Mouse (Mus musculus): ENCODE measurements at regions not wholly inside any gene's neighbourhood (a gene's known extent, or its start where the extent isn't known, plus 50 kb on each side); places are given as distances from the start of the nearest gene placed in this dataset.
"Not testable (repeated sequence)": the region's sequence is repeated elsewhere in the genome, so short reads cannot be mapped to it uniquely, and the experiment has no call there.

- Histone ChIP-seq H3K27ac (ENCODE audit: low read depth, low read length) (no peak overlapping the region), H3K36me3 (ENCODE audit: control insufficient read depth, insufficient read depth, low read length) (no peaks in the 10 kb centered on the region), H3K4me3 (ENCODE audit: low read depth, low read length) (no peak overlapping the region), H3K9ac (ENCODE audit: low read length) (no peak overlapping the region), H3K4me2 (no peak overlapping the region), H3K4me1 (ENCODE audit: control insufficient read depth, insufficient read depth, low read length) (no peaks in the 10 kb centered on the region), H3K27me3 (ENCODE audit: control insufficient read depth, insufficient read depth, low read length) (no peaks in the 10 kb centered on the region), H3K9me3 (ENCODE audit: control insufficient read depth, low read length) (no peaks in the 10 kb centered on the region)
- WGBS: 88% methylated on average over 3 of the region's 3 CpGs
- peak; percentile 62 for DNase-seq (ENCODE audit: low spot score, missing footprints)
- ATAC-seq (ENCODE audit: low FRiP score): no peak
Observed at GRCm38 (mm10) chr13:87325553-87325952, 1278.8 kb upstream of the Cox7c start.

DNA sequence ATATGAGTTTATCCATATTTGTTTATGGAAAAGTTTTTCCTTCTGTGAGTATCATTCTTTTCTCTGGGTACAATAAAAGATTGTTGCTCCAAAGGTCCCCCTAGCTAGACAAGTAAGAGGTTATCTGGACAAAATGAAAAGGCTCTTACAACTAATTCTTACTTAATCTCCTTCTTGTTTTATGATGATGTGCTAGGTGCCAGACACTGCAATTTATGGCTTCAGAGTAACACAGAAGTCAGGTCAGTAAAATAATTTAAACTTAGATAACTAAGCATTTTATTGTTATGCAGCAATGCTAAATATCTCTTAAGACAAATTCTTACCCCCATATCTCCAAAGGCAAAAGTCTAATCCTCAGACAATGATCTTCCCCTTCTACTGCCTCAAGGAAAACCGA lies 1276.8 kb upstream of the Cox7c start:
- no peak overlapping the region for H3K4me3 ChIP-seq (ENCODE audit: low read depth, low read length)
- ATAC-seq (ENCODE audit: low FRiP score): no peak
- H3K27ac ChIP-seq (ENCODE audit: low read depth, low read length): no peak overlapping the region
- H3K4me2 ChIP-seq: no peak overlapping the region
- no peaks in the 10 kb centered on the region for H3K4me1 ChIP-seq (ENCODE audit: control insufficient read depth, insufficient read depth, low read length)
- peak; percentile 49 for DNase-seq (ENCODE audit: low spot score, missing footprints)
- no peak overlapping the region for H3K9ac ChIP-seq (ENCODE audit: low read length)
- WGBS: 60% methylated on average over 1 of the region's 1 CpGs
- H3K36me3 ChIP-seq (ENCODE audit: control insufficient read depth, insufficient read depth, low read length): no peaks in the 10 kb centered on the region
- H3K9me3 ChIP-seq (ENCODE audit: control insufficient read depth, low read length): no peaks in the 10 kb centered on the region
- no peaks in the 10 kb centered on the region for H3K27me3 ChIP-seq (ENCODE audit: control insufficient read depth, insufficient read depth, low read length)

- H3K27me3 ChIP-seq (ENCODE audit: control insufficient read depth, insufficient read depth, low read length); H3K9me3 ChIP-seq (ENCODE audit: control insufficient read depth, low read length); H3K36me3 ChIP-seq (ENCODE audit: control insufficient read depth, insufficient read depth, low read length); H3K27ac ChIP-seq (ENCODE audit: low read depth, low read length); H3K4me1 ChIP-seq (ENCODE audit: control insufficient read depth, insufficient read depth, low read length); H3K9ac ChIP-seq (ENCODE audit: low read length); H3K4me3 ChIP-seq (ENCODE audit: low read depth, low read length); ATAC-seq (ENCODE audit: low FRiP score); H3K4me2 ChIP-seq: not testable (repeated sequence)
- DNase-seq (ENCODE audit: low spot score, missing footprints): peak; percentile 4
Observed at GRCm38 (mm10) chr13:87314022-87314421, 1267.3 kb upstream of the Cox7c start.

DNA sequence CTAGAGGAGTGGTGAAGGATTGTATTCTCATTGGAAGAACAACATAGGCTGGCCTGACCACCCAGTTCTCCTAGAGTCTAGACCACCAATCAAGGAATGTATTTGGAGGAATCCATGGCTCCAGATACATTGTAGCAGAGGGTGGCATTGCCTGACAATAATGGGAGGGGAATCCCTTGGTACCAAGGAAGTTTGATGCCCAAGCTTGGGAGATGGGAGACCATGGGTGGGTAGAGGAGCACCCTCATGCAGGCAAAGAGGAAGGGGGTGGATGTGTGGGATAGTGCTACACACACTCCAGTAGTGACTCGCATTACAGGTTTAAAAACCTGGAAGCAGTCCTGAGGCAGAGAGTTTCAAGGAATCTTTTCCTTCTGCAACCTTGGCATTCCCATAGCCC lies 1266.8 kb upstream of the Cox7c start:
- no peaks in the 10 kb centered on the region for H3K27me3 ChIP-seq (ENCODE audit: control insufficient read depth, insufficient read depth, low read length)
- H3K4me2 ChIP-seq: no peak overlapping the region
- no peak overlapping the region for H3K9ac ChIP-seq (ENCODE audit: low read length)
- no peak overlapping the region for H3K4me3 ChIP-seq (ENCODE audit: low read depth, low read length)
- no peak overlapping the region for H3K27ac ChIP-seq (ENCODE audit: low read depth, low read length)
- H3K4me1 ChIP-seq (ENCODE audit: control insufficient read depth, insufficient read depth, low read length): no peaks in the 10 kb centered on the region
- no peaks in the 10 kb centered on the region for H3K36me3 ChIP-seq (ENCODE audit: control insufficient read depth, insufficient read depth, low read length)
- ATAC-seq (ENCODE audit: low FRiP score): no peak
- DNase-seq (ENCODE audit: low spot score, missing footprints): peak; percentile 59
- no peaks in the 10 kb centered on the region for H3K9me3 ChIP-seq (ENCODE audit: control insufficient read depth, low read length)
- WGBS: 83% methylated on average over 1 of the region's 1 CpGs

Measured in midbrain, embryonic 11.5 days (tissue).